Mouse (Mus musculus): ENCODE measurements around the gene Nebl. TPM values are rescaled to one million over a fixed set of nuclear protein-coding genes. Genes with fewer than 3 reads are reported as not detected.
A peak's percentile ranks its signal among the peaks of the same experiment; 100 is the strongest.

Nebl gene
- 337 and 368 TPM in 2 replicates for polyA plus RNA-seq (2016; fragmentation: Nextera tagmentation; extraction: Ambion mirVana)

DNA sequence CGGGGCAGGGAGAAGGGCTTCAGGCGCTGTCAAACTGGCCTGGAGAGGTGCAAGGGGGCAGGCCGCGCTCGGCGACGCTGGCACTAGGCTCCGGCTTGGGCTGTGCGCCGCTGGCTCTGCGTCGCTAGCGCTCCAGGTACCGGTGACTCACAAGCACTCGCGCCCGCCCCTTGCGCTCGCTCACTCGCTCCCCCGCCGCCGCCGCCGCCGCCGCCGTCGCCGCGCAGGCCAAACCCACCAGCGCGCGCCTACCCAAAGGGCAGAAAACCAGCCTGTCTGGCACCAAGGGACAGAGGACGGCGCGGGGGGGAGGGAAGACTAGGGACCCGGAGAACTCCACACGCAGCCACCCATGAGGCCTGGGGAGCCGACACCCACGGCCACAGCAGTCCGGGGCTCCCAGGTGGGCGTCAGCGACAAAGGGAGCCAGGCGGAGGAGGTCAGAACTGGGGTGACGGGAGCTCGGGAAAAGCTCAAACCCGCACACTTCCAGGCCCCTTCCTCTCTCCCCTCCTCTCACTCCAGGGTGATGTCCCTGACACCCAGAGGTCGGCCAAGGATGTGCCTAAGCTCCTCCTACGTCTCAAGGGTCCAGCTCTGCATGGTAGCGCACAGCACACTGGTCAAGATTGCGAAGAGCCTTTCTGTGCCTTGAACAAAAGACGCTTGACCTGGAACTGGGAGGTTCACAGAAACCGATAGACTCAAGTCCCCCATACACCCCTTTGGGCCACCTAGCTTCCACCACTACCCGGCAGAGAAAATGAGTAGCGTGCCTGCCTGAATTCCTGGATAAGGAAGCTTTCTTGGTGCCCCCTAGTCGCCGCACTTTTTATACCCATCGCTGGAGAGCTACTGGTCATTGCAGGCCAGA, at the start of gene Nebl:
Gene Nebl (minus strand): TSS at position 508 of the 874 bp plus-strand sequence.
- no peaks in the 10 kb centered on the region for H3K36me3 ChIP-seq
- WGBS = under 1% methylated on average over 59 of the region's 59 CpGs
- peaks cover 11% of the 10 kb centered on the region; the same call in 1 of the 2 replicates for H3K4me1 ChIP-seq (replicated peaks)
- H3K27ac ChIP-seq (ENCODE audit: poor library complexity, severe bottlenecking) = no peak within 1 kb of the TSS
- peak; percentile 69 for ATAC-seq (ENCODE audit: insufficient number of reproducible peaks, low FRiP score)
- H3K27me3 ChIP-seq (replicated peaks) = peaks cover 25% of the 10 kb centered on the region; the same call in 1 of the 2 replicates
- no peaks in the 10 kb centered on the region for H3K9me3 ChIP-seq (replicated peaks)
- H3K9ac ChIP-seq = peak within 1 kb of the TSS; percentile 73
- peak within 1 kb of the TSS; percentile 62 for H3K4me3 ChIP-seq
- peak within 1 kb of the TSS; percentile 97 for H3K4me2 ChIP-seq

GRCm38 (mm10) chr2:17770246-17770825, 39.1 kb upstream of the Nebl start:
- no peaks in the 10 kb centered on the region for H3K27me3 ChIP-seq (replicated peaks)
- no peak overlapping the region for H3K9ac ChIP-seq
- H3K36me3 ChIP-seq = no peaks in the 10 kb centered on the region
- no peak for ATAC-seq (ENCODE audit: insufficient number of reproducible peaks, low FRiP score)
- WGBS = 88% methylated on average over 4 of the region's 4 CpGs
- no peaks in the 10 kb centered on the region for H3K4me1 ChIP-seq (replicated peaks)
- H3K9me3 ChIP-seq (replicated peaks) = no peaks in the 10 kb centered on the region
- no peak overlapping the region for H3K27ac ChIP-seq (ENCODE audit: poor library complexity, severe bottlenecking)
- H3K4me2 ChIP-seq = no peak overlapping the region
- H3K4me3 ChIP-seq = no peak overlapping the region

DNA sequence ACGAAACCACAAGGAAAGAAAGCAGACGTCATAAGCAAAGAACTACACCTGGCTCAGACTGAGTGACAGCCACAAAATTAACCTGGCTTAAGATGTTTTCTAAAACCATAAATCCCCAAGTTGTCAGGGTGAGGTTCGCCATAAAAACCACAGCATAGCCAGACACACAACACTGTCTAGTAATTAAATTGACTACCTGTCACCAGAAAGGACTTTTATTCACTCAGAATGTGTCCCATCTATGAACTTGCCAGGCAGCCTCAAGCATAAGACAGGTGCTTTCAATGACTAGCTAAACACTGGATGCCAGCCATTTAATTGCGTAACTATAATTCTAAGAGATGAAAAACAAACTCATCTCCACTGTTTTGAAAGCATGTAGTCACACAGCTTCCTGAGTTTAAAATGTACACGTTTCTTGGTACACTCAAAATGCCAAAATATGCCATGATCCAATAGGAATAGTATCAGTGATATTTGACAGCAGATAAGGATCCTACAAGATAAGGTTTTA, 38.0 kb upstream of the Nebl start:
- no peaks in the 10 kb centered on the region for H3K36me3 ChIP-seq
- no peak overlapping the region for H3K9ac ChIP-seq
- ATAC-seq (ENCODE audit: insufficient number of reproducible peaks, low FRiP score) = no peak
- no peaks in the 10 kb centered on the region for H3K9me3 ChIP-seq (replicated peaks)
- 72% methylated on average over 5 of the region's 5 CpGs for WGBS
- H3K4me3 ChIP-seq = no peak overlapping the region
- H3K27ac ChIP-seq (ENCODE audit: poor library complexity, severe bottlenecking) = no peak overlapping the region
- no peaks in the 10 kb centered on the region for H3K4me1 ChIP-seq (replicated peaks)
- H3K4me2 ChIP-seq = no peak overlapping the region
- H3K27me3 ChIP-seq (replicated peaks) = no peaks in the 10 kb centered on the region

GRCm38 (mm10) chr2:17756271-17756670, 25.0 kb upstream of the Nebl start:
- Histone ChIP-seq H3K4me2 (no peak overlapping the region), H3K4me3 (no peak overlapping the region), H3K9ac (no peak overlapping the region), H3K27me3 (replicated peaks) (no peaks in the 10 kb centered on the region), H3K9me3 (replicated peaks) (0 out of 2 replicates have a peak, but pooled peaks cover 2% of the 10 kb centered on the region), H3K27ac (ENCODE audit: poor library complexity, severe bottlenecking) (no peak overlapping the region), H3K36me3 (no peaks in the 10 kb centered on the region), H3K4me1 (replicated peaks) (no peaks in the 10 kb centered on the region)
- 49% methylated on average over 4 of the region's 4 CpGs for WGBS
- ATAC-seq (ENCODE audit: insufficient number of reproducible peaks, low FRiP score) = no peak

GRCm38 (mm10) chr2:17742051-17742763, 10.9 kb upstream of the Nebl start:
- ATAC-seq (ENCODE audit: insufficient number of reproducible peaks, low FRiP score) = no peak
- Histone ChIP-seq H3K4me2 (peak overlapping the region; percentile 68), H3K9ac (no peak overlapping the region), H3K9me3 (replicated peaks) (0 out of 2 replicates have a peak, but pooled peaks cover 3% of the 10 kb centered on the region), H3K4me3 (peak overlapping the region; percentile 49), H3K27me3 (replicated peaks) (no peaks in the 10 kb centered on the region), H3K4me1 (replicated peaks) (peaks cover 10% of the 10 kb centered on the region), H3K36me3 (no peaks in the 10 kb centered on the region), H3K27ac (ENCODE audit: poor library complexity, severe bottlenecking) (no peak overlapping the region)
- WGBS = 9% methylated on average over 11 of the region's 11 CpGs

DNA sequence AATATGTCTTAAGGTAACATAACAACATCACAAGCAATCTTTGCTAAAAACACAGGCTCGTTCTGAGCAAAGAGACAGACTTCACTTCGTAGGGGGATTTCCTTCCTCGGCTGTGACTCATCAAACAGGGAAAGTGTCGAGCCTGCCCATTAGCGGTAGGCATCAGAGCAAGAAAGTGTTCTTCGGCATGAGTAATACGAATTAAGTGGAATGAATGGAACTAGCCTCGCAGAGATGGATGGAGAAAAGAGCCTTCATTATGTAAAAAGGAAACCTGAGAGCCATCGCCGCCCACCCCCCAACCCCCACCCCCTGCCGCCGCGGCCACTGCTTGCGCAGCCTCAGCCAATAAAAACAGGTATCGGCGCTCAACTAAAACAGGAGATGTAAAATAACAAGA, 10.3 kb upstream of the Nebl start:
- Histone ChIP-seq H3K27me3 (replicated peaks) (no peaks in the 10 kb centered on the region), H3K36me3 (no peaks in the 10 kb centered on the region), H3K9me3 (replicated peaks) (0 out of 2 replicates have a peak, but pooled peaks cover 3% of the 10 kb centered on the region), H3K4me1 (replicated peaks) (peaks cover 10% of the 10 kb centered on the region), H3K27ac (ENCODE audit: poor library complexity, severe bottlenecking) (no peak overlapping the region), H3K4me3 (peak overlapping the region; percentile 49), H3K4me2 (peak overlapping the region; percentile 68), H3K9ac (no peak overlapping the region)
- peak; percentile 53; the same call in 1 of the 2 replicates for ATAC-seq (ENCODE audit: insufficient number of reproducible peaks, low FRiP score)
- WGBS = 1% methylated on average over 16 of the region's 16 CpGs

GRCm38 (mm10) chr2:17740454-17740853, 9.2 kb upstream of the Nebl start:
- no peak overlapping the region for H3K4me2 ChIP-seq
- H3K4me1 ChIP-seq (replicated peaks) = peaks cover 10% of the 10 kb centered on the region
- H3K36me3 ChIP-seq = no peaks in the 10 kb centered on the region
- no peak overlapping the region for H3K27ac ChIP-seq (ENCODE audit: poor library complexity, severe bottlenecking)
- H3K27me3 ChIP-seq (replicated peaks) = no peaks in the 10 kb centered on the region
- 76% methylated on average over 2 of the region's 2 CpGs for whole genome bisulfite sequencing
- no peak overlapping the region for H3K9ac ChIP-seq
- no peak overlapping the region for H3K4me3 ChIP-seq
- 0 out of 2 replicates have a peak, but pooled peaks cover 3% of the 10 kb centered on the region for H3K9me3 ChIP-seq (replicated peaks)
- no peak for ATAC-seq (ENCODE audit: insufficient number of reproducible peaks, low FRiP score)

DNA sequence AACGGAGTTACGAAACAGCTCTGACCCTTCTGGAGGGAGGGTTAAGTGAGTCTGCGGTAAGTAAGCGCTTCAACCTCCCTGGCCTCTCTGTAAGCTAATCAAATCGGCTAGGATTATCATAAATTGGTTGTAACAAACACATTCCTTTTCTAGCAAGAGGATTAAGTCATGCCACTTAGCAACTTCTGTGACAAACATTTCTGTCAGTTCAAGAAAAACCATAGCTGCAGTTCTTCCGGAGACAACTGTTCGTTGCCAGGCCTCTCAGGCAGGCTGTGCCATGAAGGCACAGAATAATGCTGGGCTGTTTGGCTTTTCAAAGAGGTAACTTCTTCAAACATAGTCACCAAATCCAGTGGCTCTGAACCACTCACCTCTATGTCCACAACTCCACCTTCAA, 946 bp upstream of the Nebl start:
- H3K4me2 ChIP-seq = peak overlapping the region; percentile 97
- WGBS = 39% methylated on average over 7 of the region's 7 CpGs
- H3K9me3 ChIP-seq (replicated peaks) = no peaks in the 10 kb centered on the region
- peaks cover 11% of the 10 kb centered on the region; the same call in 1 of the 2 replicates for H3K4me1 ChIP-seq (replicated peaks)
- no peak for ATAC-seq (ENCODE audit: insufficient number of reproducible peaks, low FRiP score)
- H3K27ac ChIP-seq (ENCODE audit: poor library complexity, severe bottlenecking) = no peak overlapping the region
- no peak overlapping the region for H3K4me3 ChIP-seq
- H3K9ac ChIP-seq = no peak overlapping the region
- H3K36me3 ChIP-seq = no peaks in the 10 kb centered on the region
- H3K27me3 ChIP-seq (replicated peaks) = peaks cover 25% of the 10 kb centered on the region; the same call in 1 of the 2 replicates

DNA sequence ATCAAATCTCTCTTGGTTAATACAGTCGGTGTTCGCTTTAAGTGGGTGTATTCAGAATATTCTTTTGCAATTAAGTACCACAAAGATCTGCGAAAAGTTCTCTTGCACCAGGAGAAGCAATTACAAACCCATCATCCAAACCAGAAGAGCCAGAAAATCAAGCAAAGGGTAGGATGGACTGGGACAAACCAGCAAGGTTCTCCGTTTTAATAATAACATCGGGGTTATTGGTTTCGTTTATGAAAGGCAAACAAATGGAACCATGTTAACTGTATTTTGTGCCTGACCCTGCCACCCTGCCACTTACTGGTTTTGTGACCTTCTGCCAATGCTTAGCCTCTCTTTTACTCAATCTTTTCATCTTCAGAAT, 552 bp upstream of the Nebl start:
- Histone ChIP-seq H3K27ac (ENCODE audit: poor library complexity, severe bottlenecking) (no peak overlapping the region), H3K36me3 (no peaks in the 10 kb centered on the region)
- 8% methylated on average over 6 of the region's 6 CpGs for WGBS

DNA sequence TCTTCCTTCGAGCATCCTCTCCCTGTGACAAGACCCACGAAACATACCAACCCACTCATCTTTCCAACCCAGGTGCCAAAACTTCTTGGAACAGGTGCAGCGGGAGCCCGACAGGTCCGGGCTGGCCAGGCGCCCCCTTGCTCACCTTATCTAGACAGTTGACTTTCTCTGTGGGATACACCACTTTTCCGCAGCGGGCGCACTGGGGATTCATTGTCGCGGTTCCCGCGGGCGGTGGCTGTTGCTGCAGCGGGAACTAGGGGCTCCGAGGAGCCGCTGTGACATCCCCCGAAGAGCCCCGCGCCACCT, 662 bp downstream of the Nebl start:
- no peaks in the 10 kb centered on the region for H3K9me3 ChIP-seq (replicated peaks)
- H3K36me3 ChIP-seq = no peaks in the 10 kb centered on the region
- peak overlapping the region; percentile 73 for H3K9ac ChIP-seq
- ATAC-seq (ENCODE audit: insufficient number of reproducible peaks, low FRiP score) = peak; percentile 15; the same call in 1 of the 2 replicates
- H3K4me1 ChIP-seq (replicated peaks) = peaks cover 11% of the 10 kb centered on the region; the same call in 1 of the 2 replicates
- no peak overlapping the region for H3K27ac ChIP-seq (ENCODE audit: poor library complexity, severe bottlenecking)
- H3K27me3 ChIP-seq (replicated peaks) = peaks cover 25% of the 10 kb centered on the region; the same call in 1 of the 2 replicates
- H3K4me3 ChIP-seq = peak overlapping the region; percentile 62
- WGBS = under 1% methylated on average over 20 of the region's 20 CpGs
- H3K4me2 ChIP-seq = peak overlapping the region; percentile 97

More for the DNA sequence above, 552 bp upstream of the Nebl start:
- peaks cover 11% of the 10 kb centered on the region; the same call in 1 of the 2 replicates for H3K4me1 ChIP-seq (replicated peaks)
- peak overlapping the region; percentile 62 for H3K4me3 ChIP-seq
- no peak overlapping the region for H3K9ac ChIP-seq
- ATAC-seq (ENCODE audit: insufficient number of reproducible peaks, low FRiP score) = no peak
- H3K27me3 ChIP-seq (replicated peaks) = peaks cover 25% of the 10 kb centered on the region; the same call in 1 of the 2 replicates
- H3K4me2 ChIP-seq = peak overlapping the region; percentile 97
- H3K9me3 ChIP-seq (replicated peaks) = no peaks in the 10 kb centered on the region

Measured in heart, embryonic 12.5 days (tissue).